Mouse (Mus musculus): ENCODE data around the gene Trim17.

GRCm38 (mm10) chr11:58931576-58931975 lies 22.9 kb upstream of the Trim17 start:
- TF ChIP-seq CTCF (IDR thresholded peaks at IDR 0.05; ENCODE audit: borderline replicate concordance, control insufficient read depth, extremely low read depth, insufficient read depth, low read length, poor library complexity): no peak
- no peak for TF ChIP-seq POLR2A (IDR thresholded peaks at IDR 0.05; ENCODE audit: control insufficient read depth, extremely low read depth, insufficient read depth, low read length, poor library complexity)

Data from thymus, adult 2 months (tissue).